Mouse (Mus musculus) c-Kit-positive CD71-positive TER-119-positive erythroid progenitor cells, embryonic 14.5 days (primary cell): Measurements from ENCODE around the gene Pacsin1.
"Not testable (repeated sequence)": the region's sequence is repeated elsewhere in the genome, so short reads cannot be mapped to it uniquely, and the experiment has no call there.

Experiments used
- DNase-seq: peaks from one replicate; pipeline ENCODE4 v3.0.0-alpha.2; 2013; ENCODE audit warnings: low spot score

Pacsin1 gene

GRCm38 (mm10) chr17:27655089-27656010, at the start of gene Pacsin1:
Gene Pacsin1 (plus strand): TSS chr17:27655509.
- no peak for DNase-seq

- DNase-seq, result no peak
Measured at GRCm38 (mm10) chr17:27609576-27609975, 45.7 kb upstream of the Pacsin1 start.

DNA sequence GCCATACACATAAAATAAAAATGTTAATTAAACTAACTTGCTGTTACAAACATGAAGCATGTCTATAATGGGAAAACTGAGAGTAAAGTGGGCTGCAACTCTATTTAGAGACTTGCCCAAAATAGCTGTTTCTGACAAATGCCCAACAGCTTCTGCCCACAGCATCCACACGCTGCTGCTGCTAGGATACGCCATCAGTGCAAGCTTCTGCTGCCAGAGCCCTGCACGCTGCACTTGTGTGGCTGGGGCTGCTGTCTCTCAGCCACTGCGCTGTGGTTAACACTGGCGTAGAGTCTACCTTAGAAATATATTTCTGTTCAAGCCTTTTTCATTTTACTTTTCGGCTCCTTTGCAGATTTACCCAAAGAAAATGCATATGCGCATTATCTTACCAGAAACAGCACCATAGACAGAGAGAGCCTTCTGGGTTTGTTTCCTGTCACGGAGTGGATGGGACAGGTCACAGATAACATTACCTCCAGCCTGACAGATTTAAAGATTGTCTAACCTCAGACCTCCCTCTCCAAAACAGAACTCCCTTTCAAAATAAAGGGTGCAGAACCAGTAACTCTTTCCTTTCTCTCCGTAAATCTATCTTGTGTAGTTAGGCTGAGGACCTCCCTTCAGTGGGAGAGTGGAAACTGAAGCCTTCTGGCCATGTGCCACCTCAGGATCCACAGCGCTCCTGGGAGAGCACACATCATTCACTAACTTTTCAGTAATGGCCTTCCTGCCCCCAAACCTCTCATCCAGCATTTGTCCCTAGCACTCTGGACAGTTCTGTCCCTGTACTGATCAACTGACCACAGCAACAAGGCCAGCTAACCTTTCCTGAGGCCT, 44.4 kb upstream of the Pacsin1 start:
- DNase-seq, result no peak

GRCm38 (mm10) chr17:27611519-27611884, 43.8 kb upstream of the Pacsin1 start:
- no peak for DNase-seq

DNA sequence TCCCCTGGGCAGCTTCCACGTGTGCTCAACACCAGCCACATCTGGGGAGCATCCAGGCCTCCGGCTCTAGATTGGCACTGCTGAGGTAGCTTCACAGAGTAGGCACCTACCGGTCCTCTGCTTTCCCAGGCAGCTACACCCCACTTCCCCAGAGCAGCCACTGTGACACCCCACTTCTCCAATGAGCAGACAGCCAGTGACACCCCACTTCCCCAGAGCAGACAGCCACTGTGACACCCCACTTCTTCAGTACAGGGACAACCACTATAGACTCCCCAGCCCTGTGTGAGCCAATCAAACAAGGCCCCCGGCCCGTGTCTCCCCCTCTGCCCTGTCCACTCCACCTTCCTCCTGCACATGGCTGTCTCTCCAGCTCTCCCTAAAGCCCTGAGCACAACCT, 43.3 kb upstream of the Pacsin1 start:
- DNase-seq, result no peak

GRCm38 (mm10) chr17:27613016-27613415, 42.3 kb upstream of the Pacsin1 start:
- DNase-seq, result no peak

GRCm38 (mm10) chr17:27615388-27615787, 39.9 kb upstream of the Pacsin1 start:
- no peak for DNase-seq

DNA sequence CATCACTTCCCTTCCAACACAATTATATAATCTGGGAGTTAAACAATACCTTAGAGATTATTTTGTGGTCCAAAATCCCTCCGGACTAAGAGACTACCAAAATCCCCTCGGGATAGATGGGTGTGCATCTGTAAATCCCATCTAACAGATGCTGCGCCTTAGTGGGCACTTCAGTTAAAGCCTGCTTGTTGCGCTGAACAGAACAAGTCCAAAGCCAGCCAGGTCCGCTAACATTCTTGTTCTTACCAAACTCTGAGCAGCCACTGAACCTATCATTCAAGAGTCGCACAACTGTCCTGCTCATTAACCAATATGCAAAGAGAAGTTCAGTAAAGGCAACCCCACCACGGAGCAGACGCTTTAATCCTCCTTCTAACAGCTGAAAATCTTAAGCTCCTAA, 34.1 kb upstream of the Pacsin1 start:
- DNase-seq, result no peak

- DNase-seq, result no peak
Measured at GRCm38 (mm10) chr17:27621705-27622531, 33.4 kb upstream of the Pacsin1 start.

GRCm38 (mm10) chr17:27622611-27623359, 32.5 kb upstream of the Pacsin1 start:
- no peak for DNase-seq

GRCm38 (mm10) chr17:27623360-27624326, 31.7 kb upstream of the Pacsin1 start, which contains the start of gene Nudt3:
Gene Nudt3 (minus strand): TSS chr17:27623495.
- peak; percentile 79 for DNase-seq

DNA sequence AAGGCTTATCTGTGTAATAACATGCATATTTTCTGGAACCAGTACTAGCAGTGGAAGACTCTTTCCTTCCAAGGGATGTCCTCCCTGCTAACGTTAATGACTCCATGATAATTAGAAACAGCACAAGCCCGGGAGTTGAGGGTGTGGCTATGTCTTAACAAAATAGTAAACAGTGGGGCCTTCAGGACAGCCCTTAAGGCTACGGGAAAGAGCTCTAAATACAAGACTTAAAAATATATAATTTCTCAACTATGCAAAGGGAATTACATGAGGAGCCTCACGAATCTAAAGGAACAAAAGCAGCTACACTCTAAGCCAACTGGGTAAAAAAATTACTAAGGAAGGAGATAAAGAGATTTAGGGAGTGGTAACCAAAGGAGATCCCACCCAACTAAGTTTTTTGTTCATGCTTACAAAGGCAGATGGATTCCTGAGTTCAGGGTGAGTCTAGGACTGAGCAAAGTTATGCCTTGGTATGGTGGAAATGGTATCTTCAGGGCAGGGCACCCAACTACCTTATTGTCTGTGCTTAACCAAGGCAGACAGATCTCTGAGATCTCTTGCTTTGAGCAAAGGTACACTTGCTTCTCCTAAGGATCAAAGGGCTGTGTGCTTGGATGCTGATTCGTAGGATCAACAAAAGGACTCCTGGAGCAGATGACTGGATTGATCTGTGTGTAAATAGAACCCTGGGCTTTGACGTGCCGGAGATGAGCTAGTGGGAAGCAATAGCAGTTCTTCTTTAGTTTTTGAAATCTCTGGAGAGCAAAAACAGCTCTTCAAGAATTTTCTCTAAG, 29.7 kb upstream of the Pacsin1 start:
- DNase-seq, result no peak

DNA sequence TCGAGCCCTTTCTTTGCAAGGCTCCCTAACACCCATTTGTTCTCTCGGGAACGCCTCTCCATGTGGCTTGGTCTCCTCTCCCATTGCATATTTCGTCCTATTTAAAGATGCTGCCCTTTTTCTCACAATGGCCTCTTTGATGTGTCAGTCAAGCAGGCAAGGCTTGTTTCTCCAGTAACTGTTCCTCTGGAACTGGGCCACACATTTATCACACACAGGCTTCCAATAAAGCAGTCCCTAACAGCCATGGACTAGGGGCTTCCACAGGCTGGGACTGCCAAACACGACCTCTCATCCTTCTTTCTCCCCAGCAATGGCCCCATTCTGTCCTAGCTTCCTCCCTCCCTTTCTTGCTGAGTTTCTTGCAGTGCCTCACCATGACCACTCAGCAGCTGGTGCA, 28.6 kb upstream of the Pacsin1 start:
- DNase-seq, result no peak

DNA sequence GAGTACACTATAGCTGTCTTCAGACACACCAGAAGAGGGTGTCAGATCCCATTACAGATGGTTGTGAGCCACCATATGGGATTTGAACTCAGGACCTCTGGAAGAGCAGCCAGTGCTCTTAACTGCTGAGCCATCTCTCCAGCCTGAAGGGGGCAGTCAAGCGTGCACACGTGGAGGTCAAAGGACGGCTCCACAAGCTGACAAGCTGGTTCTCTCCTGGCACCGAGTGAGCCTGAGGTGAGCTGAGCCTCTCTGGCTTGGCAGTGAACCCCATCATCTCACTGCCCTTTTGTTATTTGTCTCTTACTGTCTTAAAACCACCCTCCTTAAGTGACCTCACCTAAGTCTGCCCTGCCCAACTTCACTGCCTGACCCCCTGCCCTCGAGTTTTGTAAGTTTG, 27.9 kb upstream of the Pacsin1 start:
- DNase-seq, result no peak

GRCm38 (mm10) chr17:27628376-27628775, 26.9 kb upstream of the Pacsin1 start:
- DNase-seq, result no peak

- DNase-seq, result peak; percentile 77
Measured at GRCm38 (mm10) chr17:27629249-27630020, 25.9 kb upstream of the Pacsin1 start.

- DNase-seq, result peak; percentile 86
Measured at GRCm38 (mm10) chr17:27634871-27635574, 20.3 kb upstream of the Pacsin1 start, which contains the start of gene RPS10-NUDT3. Gene RPS10-NUDT3 (minus strand): TSS chr17:27635222.

DNA sequence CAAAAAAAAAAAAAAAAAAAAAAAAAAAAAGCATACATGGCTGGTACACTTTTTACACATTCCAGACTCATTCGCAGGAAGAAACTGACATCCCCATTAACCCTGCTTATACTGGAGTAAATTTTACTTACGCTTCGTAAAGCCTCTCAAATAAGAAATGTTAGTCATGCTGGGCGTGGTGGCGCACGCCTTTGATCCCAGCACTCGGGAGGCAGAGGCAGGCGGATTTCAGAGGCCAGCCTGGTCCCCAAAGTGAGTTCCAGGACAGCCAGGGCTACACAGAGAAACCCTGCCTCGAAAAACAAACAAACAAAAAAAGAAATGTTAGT, 19.8 kb upstream of the Pacsin1 start:
- DNase-seq, result not testable (repeated sequence)
